Mouse (Mus musculus) MEL (cell line): ENCODE measurements around the gene Trim52. TPM values are rescaled to one million over a fixed set of nuclear protein-coding genes. Genes with fewer than 3 reads are reported as not detected.

Source experiments
- DNase-seq: peaks from one replicate; pipeline ENCODE4 v3.0.0; 2011; ENCODE audit warnings: low read depth, low spot score
- H3K27ac ChIP-seq: 2 replicates; pipeline ENCODE4 v1.5.1; 2012; ENCODE audit warnings: low read depth, mild to moderate bottlenecking, control low read depth, low read length, moderate library complexity; ENCODE audit not compliant: control insufficient read depth
- H3K27me3 ChIP-seq, 2 experiments: fragments of 150-350 bp in 1 of 2; sonication (generic) in 1 of 2; 2 replicates each; pipeline ENCODE4 v1.6.1; 2012; ENCODE audit warnings: low read length in 2 of 2, mild to moderate bottlenecking in 2 of 2, improper control_type of control experiment in 1 of 2, moderate library complexity in 1 of 2; ENCODE audit not compliant: insufficient read depth in 2 of 2, control insufficient read depth in 1 of 2
- H3K36me3 ChIP-seq, 2 experiments: 2 replicates each; pipeline ENCODE4 v1.6.1; 2012 to 2014; ENCODE audit warnings: low read length in 2 of 2, improper control_type of control experiment in 1 of 2, inconsistent platforms in 1 of 2, mild to moderate bottlenecking in 1 of 2; ENCODE audit not compliant: insufficient read depth in 2 of 2, control insufficient read depth in 1 of 2
- H3K4me1 ChIP-seq, 2 experiments: fragments of 150-350 bp in 1 of 2; sonication (generic) in 1 of 2; 2 replicates each; pipeline ENCODE4 v1.6.1; 2012; ENCODE audit warnings: low read length in 2 of 2, improper control_type of control experiment in 1 of 2, mild to moderate bottlenecking in 1 of 2; ENCODE audit not compliant: insufficient read depth in 2 of 2, control insufficient read depth in 1 of 2
- H3K4me3 ChIP-seq, 2 experiments: fragments of 150-350 bp in 1 of 2; sonication (generic) in 1 of 2; 2 replicates each; pipeline ENCODE4 v1.5.1; 2012; ENCODE audit warnings: low read depth in 2 of 2, low read length in 2 of 2, mild to moderate bottlenecking in 2 of 2, moderate library complexity in 2 of 2, control low read depth in 1 of 2, improper control_type of control experiment in 1 of 2; ENCODE audit not compliant: control insufficient read depth in 1 of 2, insufficient read depth in 1 of 2
- H3K79me2 ChIP-seq: 2 replicates; pipeline ENCODE4 v1.6.1; 2012; ENCODE audit warnings: mild to moderate bottlenecking, low read length, moderate library complexity; ENCODE audit not compliant: control insufficient read depth, poor library complexity, insufficient read depth
- H3K9ac ChIP-seq: 2 replicates; pipeline ENCODE4 v1.6.1; 2012; ENCODE audit warnings: low read depth, mild to moderate bottlenecking, control low read depth, low read length, moderate library complexity; ENCODE audit not compliant: control insufficient read depth, poor library complexity, severe bottlenecking
- H3K9me3 ChIP-seq: fragments of 150-350 bp; sonication (generic); replicated peaks from 2 replicates; pipeline ENCODE4 v1.6.1; 2012; ENCODE audit warnings: mild to moderate bottlenecking, low read length, improper control_type of control experiment, moderate library complexity; ENCODE audit not compliant: insufficient read depth
- BHLHE40 ChIP-seq: IDR thresholded peaks from 2 replicates; pipeline ENCODE4 v1.6.1; 2012; ENCODE audit warnings: low read depth, mild to moderate bottlenecking, inconsistent platforms, low read length, improper control_type of control experiment, borderline replicate concordance
- CHD1 ChIP-seq: IDR thresholded peaks from 2 replicates; pipeline ENCODE4 v1.6.1; 2012; ENCODE audit warnings: low read depth, mild to moderate bottlenecking, inconsistent platforms, low read length, improper control_type of control experiment
- E2F4 ChIP-seq: IDR thresholded peaks from 2 replicates; pipeline ENCODE4 v1.6.1; 2011; ENCODE audit warnings: low read depth, low read length, improper control_type of control experiment, borderline replicate concordance
- ELF1 ChIP-seq: IDR thresholded peaks from 2 replicates; pipeline ENCODE4 v1.6.1; 2014; ENCODE audit warnings: low read depth, mild to moderate bottlenecking, inconsistent platforms, low read length, improper control_type of control experiment, moderate library complexity
- EP300 ChIP-seq, 2 experiments: IDR thresholded peaks; 2 replicates each; pipeline ENCODE4 v1.6.1; 2011; ENCODE audit warnings: improper control_type of control experiment in 2 of 2, low read length in 2 of 2, low read depth in 1 of 2, mild to moderate bottlenecking in 1 of 2
- GABPA ChIP-seq: IDR thresholded peaks from 2 replicates; pipeline ENCODE4 v1.6.1; 2012; ENCODE audit warnings: low read depth, mild to moderate bottlenecking, inconsistent platforms, low read length, improper control_type of control experiment, moderate library complexity
- GATA1 ChIP-seq: IDR thresholded peaks from 2 replicates; pipeline ENCODE4 v1.6.1; 2011; ENCODE audit warnings: low read depth, low read length, improper control_type of control experiment
- HCFC1 ChIP-seq: IDR thresholded peaks from 2 replicates; pipeline ENCODE4 v1.6.1; 2012; ENCODE audit warnings: low read depth, mild to moderate bottlenecking, inconsistent platforms, low read length, improper control_type of control experiment, moderate library complexity
- JUND ChIP-seq: IDR thresholded peaks from 2 replicates; pipeline ENCODE4 v1.6.1; 2011; ENCODE audit warnings: low read depth, mild to moderate bottlenecking, improper control_type of control experiment, low read length
- MAFK ChIP-seq: IDR thresholded peaks from 2 replicates; pipeline ENCODE4 v1.6.1; 2011; ENCODE audit warnings: low read depth, mild to moderate bottlenecking, low read length, improper control_type of control experiment, borderline replicate concordance
- MAX ChIP-seq: IDR thresholded peaks from 2 replicates; pipeline ENCODE4 v1.6.1; 2011; ENCODE audit warnings: low read length, improper control_type of control experiment
- MAZ ChIP-seq: IDR thresholded peaks from 2 replicates; pipeline ENCODE4 v1.6.1; 2012; ENCODE audit warnings: low read depth, mild to moderate bottlenecking, inconsistent platforms, low read length, improper control_type of control experiment
- MYB ChIP-seq: IDR thresholded peaks from 2 replicates; pipeline ENCODE4 v1.6.1; 2011; ENCODE audit warnings: mild to moderate bottlenecking, low read depth, low read length, improper control_type of control experiment
- MYC ChIP-seq: IDR thresholded peaks from 2 replicates; pipeline ENCODE4 v1.6.1; 2011; ENCODE audit warnings: low read depth, mild to moderate bottlenecking, low read length, improper control_type of control experiment, moderate library complexity
- POLR2AphosphoS2 ChIP-seq: IDR thresholded peaks from 2 replicates; pipeline ENCODE4 v1.6.1; 2011; ENCODE audit warnings: low read length, improper control_type of control experiment
- POLR2AphosphoS5 ChIP-seq: IDR thresholded peaks from 2 replicates; pipeline ENCODE4 v1.6.1; 2012; ENCODE audit warnings: low read depth, borderline replicate concordance, mild to moderate bottlenecking, inconsistent platforms, low read length, moderate library complexity, mixed read lengths
- RAD21 ChIP-seq: IDR thresholded peaks from 2 replicates; pipeline ENCODE4 v1.6.1; 2011; ENCODE audit warnings: mild to moderate bottlenecking, low read depth, low read length, improper control_type of control experiment
- RCOR1 ChIP-seq: IDR thresholded peaks from 2 replicates; pipeline ENCODE4 v1.6.1; 2012; ENCODE audit warnings: low read depth, mild to moderate bottlenecking, inconsistent platforms, low read length, improper control_type of control experiment
- SMC3 ChIP-seq: IDR thresholded peaks from 2 replicates; pipeline ENCODE4 v1.6.1; 2011; ENCODE audit warnings: low read depth, low read length, improper control_type of control experiment
- TAL1 ChIP-seq: IDR thresholded peaks from 2 replicates; pipeline ENCODE4 v1.6.1; 2012; ENCODE audit warnings: mild to moderate bottlenecking, inconsistent platforms, low read length, moderate library complexity, mixed read lengths
- TCF12 ChIP-seq: IDR thresholded peaks from 2 replicates; pipeline ENCODE4 v1.6.1; 2014; ENCODE audit warnings: low read depth, mild to moderate bottlenecking, inconsistent platforms, low read length, improper control_type of control experiment, moderate library complexity
- UBTF ChIP-seq: IDR thresholded peaks from 2 replicates; pipeline ENCODE4 v1.6.1; 2012; ENCODE audit warnings: low read depth, mild to moderate bottlenecking, inconsistent platforms, low read length, improper control_type of control experiment, moderate library complexity, borderline replicate concordance; ENCODE audit not compliant: insufficient read depth
- USF2 ChIP-seq, 2 experiments: IDR thresholded peaks; 2 replicates each; pipeline ENCODE4 v1.6.1; 2011 to 2012; ENCODE audit warnings: improper control_type of control experiment in 2 of 2, low read length in 2 of 2, borderline replicate concordance in 1 of 2, inconsistent platforms in 1 of 2, low read depth in 1 of 2, mild to moderate bottlenecking in 1 of 2; ENCODE audit not compliant: insufficient read depth in 1 of 2
- ZC3H11A ChIP-seq: IDR thresholded peaks from 2 replicates; pipeline ENCODE4 v1.6.1; 2012; ENCODE audit warnings: low read depth, mild to moderate bottlenecking, inconsistent platforms, low read length, improper control_type of control experiment
- ZMIZ1 ChIP-seq: IDR thresholded peaks from 2 replicates; pipeline ENCODE4 v1.6.1; 2012; ENCODE audit warnings: low read depth, mild to moderate bottlenecking, inconsistent platforms, low read length, improper control_type of control experiment, moderate library complexity
- polyA plus RNA-seq, 2 experiments: library from polyadenylated mRNA; stranded (reverse) in 1 of 2; unstranded in 1 of 2; fragments of >175 nt in 1 of 2; fragments of >200 nt in 1 of 2; gene quantifications; 2 replicates each; pipeline versions ENCODE4 v1.2.1 to v1.2.4; 2012; ENCODE audit warnings: low replicate concordance in 2 of 2, low read depth in 1 of 2; ENCODE audit not compliant: insufficient read length in 2 of 2, insufficient read depth in 1 of 2, missing spikeins in 1 of 2
- total RNA-seq: library from RNA; depleted of rRNA; stranded (reverse); fragments of 300-350 nt; gene quantifications from 2 replicates; pipeline ENCODE4 v1.2.3, GENCODE M21; 2012

The Trim52 gene
- total and polyA plus RNA-seq, 3 experiments: not detected

- Histone ChIP-seq H3K36me3 (no peaks in the 10 kb centered on the region), H3K79me2 (no peaks in the 10 kb centered on the region), H3K9me3 (no peaks in the 10 kb centered on the region), H3K4me3 (no peak overlapping the region), H3K9ac (no peak overlapping the region)
- TF ChIP-seq CHD1 (no peak), USF2 (IDR thresholded peaks at IDR 0.05; ENCODE audit: borderline replicate concordance in 1 of 2, insufficient read depth in 1 of 2, low read depth in 1 of 2, low read length in 2 of 2) (no peak), MAFK (no peak), ELF1 (no peak), RCOR1 (no peak), GABPA (no peak), SMC3 (no peak), ZC3H11A (no peak), BHLHE40 (no peak), MYB (no peak)
- TF ChIP-seq, all 39 proteins: peak for 0
- DNase-seq: no peak
- Histone ChIP-seq H3K27me3 (no peaks in the 10 kb centered on the region), H3K27ac (no peak overlapping the region), H3K4me1 (no peaks in the 10 kb centered on the region)
These were observed 50.5 kb downstream of the Trim52 start for GRCm38 (mm10) chr14:106156533-106156932.

- no peaks in the 10 kb centered on the region for H3K79me2 ChIP-seq
- H3K4me3 ChIP-seq: no peak overlapping the region
- TF ChIP-seq MAFK: no peak
- TF ChIP-seq ZC3H11A: no peak
- TF ChIP-seq RCOR1: no peak
- TF ChIP-seq E2F4: no peak
- TF ChIP-seq HCFC1: no peak
- no peak for TF ChIP-seq MAZ
- no peak for TF ChIP-seq MAX
- no peak for TF ChIP-seq UBTF
- no peak for TF ChIP-seq TAL1
- TF ChIP-seq MYB: no peak
- no peak for TF ChIP-seq POLR2AphosphoS2
- TF ChIP-seq ZMIZ1: no peak
- no peak for TF ChIP-seq EP300 (IDR thresholded peaks at IDR 0.05; ENCODE audit: low read depth in 1 of 2, low read length in 2 of 2)
- no peak for TF ChIP-seq RAD21
- TF ChIP-seq JUND: no peak
- TF ChIP-seq POLR2AphosphoS5: no peak
- TF ChIP-seq MYC: no peak
- TF ChIP-seq GATA1: no peak
- TF ChIP-seq TCF12: no peak
- TF ChIP-seq USF2 (IDR thresholded peaks at IDR 0.05; ENCODE audit: borderline replicate concordance in 1 of 2, insufficient read depth in 1 of 2, low read depth in 1 of 2, low read length in 2 of 2): no peak
- H3K9ac ChIP-seq: no peak overlapping the region
- no peaks in the 10 kb centered on the region for H3K4me1 ChIP-seq
- H3K36me3 ChIP-seq: no peaks in the 10 kb centered on the region
- no peak for DNase-seq
- no peak overlapping the region for H3K27ac ChIP-seq
- no peaks in the 10 kb centered on the region for H3K27me3 ChIP-seq
- no peaks in the 10 kb centered on the region for H3K9me3 ChIP-seq
These were observed 56.3 kb downstream of the Trim52 start for GRCm38 (mm10) chr14:106162331-106162730.
